Mouse (Mus musculus): ENCODE data around the gene Olfr681.
"Not testable (repeated sequence)": the region's sequence is repeated elsewhere in the genome, so short reads cannot be mapped to it uniquely, and the experiment has no call there.

Olfr681 gene

DNA sequence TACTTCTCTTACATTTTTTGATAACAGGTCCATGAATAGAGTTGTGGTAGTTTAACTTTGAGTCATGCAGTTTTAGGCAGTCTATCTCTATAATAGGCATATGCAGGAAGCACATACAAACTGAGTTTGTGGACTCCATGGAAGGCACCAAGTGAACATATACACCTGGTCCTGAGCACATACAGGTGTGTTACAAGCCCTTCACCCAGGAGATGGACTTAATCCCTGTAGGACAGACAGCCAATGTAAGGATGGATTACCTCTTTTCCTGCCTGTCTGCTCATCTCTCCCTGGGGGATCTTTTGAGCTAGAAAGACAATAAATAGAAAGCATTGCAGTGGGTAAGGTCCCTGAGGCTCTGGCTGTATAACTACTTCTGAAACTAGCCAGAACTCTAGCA is at the start of gene Olfr681:
Olfr681 (plus strand) TSS at position 301 of the 400 bp plus-strand sequence.
- DNase-seq (ENCODE audit: low read depth, low spot score): no peak

GRCm38 (mm10) chr7:105080905-105081304 is 35.7 kb upstream of the Olfr681 start, which contains the start of gene Olfr679:
TSS of gene Olfr679 (plus strand) at chr7:105081205.
- no peak for DNase-seq (ENCODE audit: low read depth, low spot score)

- DNase-seq (ENCODE audit: low read depth, low spot score): not testable (repeated sequence)
These were observed 23.9 kb upstream of the Olfr681 start, which contains the start of gene Olfr680-ps1 for GRCm38 (mm10) chr7:105092717-105093116. TSS of gene Olfr680-ps1 (minus strand) at chr7:105092817.

GRCm38 (mm10) chr7:105141275-105141674 is 24.6 kb downstream of the Olfr681 start:
- no peak for DNase-seq (ENCODE audit: low read depth, low spot score)

DNA sequence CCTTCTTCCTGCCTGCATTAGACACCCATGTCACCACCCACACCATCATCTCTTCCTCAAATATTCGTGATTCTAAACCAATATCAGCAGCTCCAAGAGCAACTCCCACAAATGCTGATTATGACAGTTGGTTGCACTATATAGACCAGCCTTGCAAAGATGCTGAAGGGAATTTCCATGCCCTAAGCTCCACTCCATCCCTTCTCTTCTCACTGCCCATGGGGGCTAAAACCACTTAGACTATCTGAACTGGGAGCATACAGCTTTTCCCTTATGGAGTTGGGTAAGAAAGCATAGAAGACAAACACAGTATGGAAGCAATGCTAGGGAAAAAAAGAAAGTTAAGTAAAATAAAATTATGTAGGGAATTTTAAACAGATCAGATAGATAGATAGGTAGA is 30.3 kb downstream of the Olfr681 start, which contains the start of gene Olfr683:
Olfr683 (minus strand) TSS at position 101 of the 400 bp plus-strand sequence.
- DNase-seq (ENCODE audit: low read depth, low spot score): no peak

GRCm38 (mm10) chr7:105163553-105163952 is 46.9 kb downstream of the Olfr681 start, which contains the start of gene Olfr684:
TSS of gene Olfr684 (minus strand) at chr7:105163653.
- DNase-seq (ENCODE audit: low read depth, low spot score): no peak

DNA sequence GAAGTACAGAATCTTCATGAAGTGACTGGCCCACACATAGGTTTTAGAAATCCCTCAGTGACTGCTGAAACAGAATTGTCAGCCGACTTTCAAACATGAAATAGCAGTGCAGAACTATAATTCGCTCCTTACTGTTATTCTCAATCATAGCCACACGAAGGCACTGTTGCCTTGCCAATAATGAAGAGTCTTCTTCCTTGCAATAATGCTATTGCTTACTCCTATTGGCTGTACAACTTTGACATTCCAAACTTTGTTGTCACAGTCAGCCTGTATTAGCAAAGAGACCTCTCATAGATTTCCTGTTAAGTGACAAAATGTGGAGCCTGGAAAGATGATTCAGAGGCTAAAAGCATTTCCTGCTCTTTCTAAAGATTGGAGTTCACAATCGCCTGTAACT is 54.1 kb downstream of the Olfr681 start:
- DNase-seq (ENCODE audit: low read depth, low spot score): no peak
